Mouse (Mus musculus) ES-CJ7 (cell line): ENCODE results near the gene Cpsf6.

Experiments
- DNase-seq: peaks from one replicate; pipeline ENCODE4 v3.0.0; 2011; ENCODE audit warnings: low read depth, low spot score

Cpsf6 gene

DNA sequence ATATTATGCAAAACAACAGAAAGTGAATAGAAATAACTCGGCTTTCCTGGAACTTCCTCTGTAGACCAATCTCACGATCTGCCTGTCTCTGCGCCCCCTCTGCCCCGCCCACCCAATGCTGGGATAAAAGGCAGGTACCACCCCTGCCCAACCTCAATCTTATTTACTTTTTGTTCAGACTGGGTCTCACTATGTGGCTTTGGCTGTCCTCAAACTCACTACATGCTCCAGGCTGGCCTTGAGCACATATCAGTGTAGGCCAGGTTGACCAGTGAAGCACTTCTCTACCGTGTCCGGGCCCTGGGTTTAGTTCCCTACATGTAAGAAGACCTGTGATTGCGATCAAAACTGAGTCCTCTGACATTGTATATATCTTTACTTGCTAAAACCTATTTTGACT lies 40.6 kb downstream of the Cpsf6 start:
- no peak for DNase-seq

DNA sequence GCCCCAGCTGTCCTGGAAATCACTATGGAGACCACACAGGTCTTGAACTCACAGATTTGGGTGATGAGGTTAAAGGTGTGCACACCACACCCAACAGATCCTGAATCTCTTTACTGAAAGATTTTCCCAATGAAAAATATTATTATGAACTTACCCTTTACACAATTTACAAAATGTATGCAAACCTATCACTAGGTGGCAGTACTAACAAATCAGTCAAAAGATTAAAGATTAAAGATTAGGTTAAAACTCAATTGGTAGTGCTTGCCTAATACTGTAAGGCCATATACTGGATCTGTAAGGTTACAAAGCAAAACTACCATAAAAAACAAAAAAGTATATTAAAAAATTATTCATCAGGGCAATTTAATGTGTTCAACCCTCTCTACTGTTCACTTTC lies 41.9 kb downstream of the Cpsf6 start:
- DNase-seq = no peak

GRCm38 (mm10) chr10:117335649-117336048 lies 44.2 kb downstream of the Cpsf6 start:
- no peak for DNase-seq

DNA sequence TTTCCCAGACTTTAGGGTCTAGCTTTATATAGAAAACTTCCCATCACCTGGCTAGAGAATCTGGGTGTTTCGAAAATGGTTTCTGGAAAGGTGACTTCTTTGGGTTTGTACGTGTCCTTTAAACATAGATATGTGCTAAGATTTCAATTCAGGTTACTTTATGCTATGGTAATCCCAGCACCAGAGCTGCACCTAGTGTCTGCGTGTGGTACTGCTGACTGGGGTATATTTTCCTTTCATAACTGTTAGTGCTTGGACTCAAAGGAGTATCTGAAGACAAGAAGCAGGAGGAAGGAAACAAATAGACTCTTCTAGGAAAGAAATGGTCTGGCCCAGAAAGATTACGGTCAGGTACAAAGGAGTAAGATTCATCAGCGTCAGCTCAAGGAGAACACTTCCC lies 49.3 kb downstream of the Cpsf6 start:
- peak; percentile 28 for DNase-seq

- DNase-seq = no peak
Observed at GRCm38 (mm10) chr10:117323782-117324181, 56.0 kb downstream of the Cpsf6 start.

- DNase-seq = no peak
Observed at GRCm38 (mm10) chr10:117322630-117323029, 57.2 kb downstream of the Cpsf6 start.

- no peak for DNase-seq
Observed at GRCm38 (mm10) chr10:117320571-117320981, 59.2 kb downstream of the Cpsf6 start.

- DNase-seq = no peak
Observed at GRCm38 (mm10) chr10:117316391-117316790, 63.4 kb downstream of the Cpsf6 start.

DNA sequence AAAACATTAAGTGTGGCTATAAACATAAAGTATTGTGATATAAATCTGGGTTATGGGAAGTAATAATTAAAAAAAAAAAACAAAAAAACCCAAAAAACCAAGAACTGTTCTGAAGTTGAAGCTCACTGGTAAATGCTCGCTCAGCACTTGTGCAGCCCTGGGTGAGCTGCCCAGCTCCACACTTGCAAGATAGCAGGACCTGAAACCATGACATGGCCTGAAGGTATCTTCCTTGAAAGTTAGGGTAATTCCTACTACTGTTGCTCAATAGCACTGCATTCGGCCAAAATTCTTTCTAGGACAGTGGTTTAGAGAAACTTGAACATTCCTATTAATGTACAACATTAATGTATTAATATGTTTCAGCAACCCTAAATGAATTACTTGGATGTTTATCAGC lies 66.7 kb downstream of the Cpsf6 start:
- no peak for DNase-seq

- DNase-seq = no peak
Observed at GRCm38 (mm10) chr10:117312168-117312567, 67.6 kb downstream of the Cpsf6 start.

GRCm38 (mm10) chr10:117304371-117304770 lies 75.4 kb downstream of the Cpsf6 start:
- no peak for DNase-seq

DNA sequence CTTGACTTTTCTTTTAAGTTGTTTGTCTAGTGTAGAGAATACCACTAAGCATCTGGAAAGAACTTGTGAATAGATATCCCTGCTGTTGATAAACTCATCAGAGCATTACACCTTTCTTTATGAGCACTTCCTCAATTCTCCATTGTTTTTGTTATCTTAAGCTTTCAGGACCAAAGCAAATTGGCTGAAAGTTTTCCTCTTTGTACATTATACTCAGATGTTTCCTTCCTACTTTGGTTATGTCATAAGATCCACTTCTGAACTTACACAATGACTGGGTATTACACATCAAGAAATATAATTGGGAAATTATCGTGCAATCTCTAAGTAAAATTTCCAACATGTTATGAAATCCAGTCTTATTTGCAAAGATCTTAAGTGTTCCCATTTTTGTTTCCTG lies 78.1 kb downstream of the Cpsf6 start:
- DNase-seq = no peak

DNA sequence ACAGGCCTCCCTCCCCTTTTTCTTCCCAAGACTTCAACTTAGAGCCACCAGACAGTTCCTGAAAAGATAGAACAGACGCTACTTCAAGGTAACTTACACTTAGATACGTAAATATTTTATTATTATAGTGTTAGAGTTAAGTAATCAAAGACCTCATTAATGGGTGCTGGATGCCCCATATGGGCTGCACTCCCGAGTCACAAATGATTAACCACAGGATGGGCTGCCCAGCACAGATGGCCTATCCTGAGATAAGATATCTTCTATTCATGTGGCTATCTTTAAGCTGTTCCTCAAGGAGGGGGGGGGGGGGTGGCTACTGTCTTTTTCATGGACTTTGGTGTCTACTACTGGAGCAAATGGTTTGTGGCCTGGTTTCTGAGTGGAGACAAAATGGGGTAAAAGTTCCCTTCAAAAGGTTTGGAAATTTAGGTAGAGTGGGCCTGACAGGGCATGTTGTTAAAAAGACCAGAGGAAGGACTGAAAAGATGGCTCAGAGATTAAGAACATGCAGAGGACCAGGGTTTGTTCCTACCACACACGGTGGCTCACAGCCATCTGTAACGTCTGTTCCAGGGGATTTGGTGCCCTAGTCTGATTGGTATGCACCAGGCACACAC lies 79.8 kb downstream of the Cpsf6 start:
- DNase-seq = no peak

DNA sequence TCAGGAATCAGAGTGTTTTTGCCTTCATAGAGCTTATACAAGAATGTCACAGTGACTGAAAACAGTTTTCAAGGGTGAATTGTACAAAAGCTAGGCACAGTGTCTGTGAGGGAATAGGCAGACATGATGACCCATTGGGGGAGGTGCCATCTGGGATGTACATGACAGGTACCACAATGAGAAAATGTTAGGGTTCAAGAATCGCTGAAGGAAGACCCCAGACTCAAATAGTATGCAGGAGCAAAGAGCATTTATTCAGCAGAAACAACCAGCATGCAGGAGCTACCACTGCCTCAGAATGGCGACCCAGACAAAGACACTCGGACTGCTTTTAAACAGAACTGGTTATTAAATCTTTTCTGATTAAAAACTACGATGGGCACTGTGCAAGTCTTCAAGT lies 80.7 kb downstream of the Cpsf6 start:
- no peak for DNase-seq

- DNase-seq = no peak
Observed at GRCm38 (mm10) chr10:117298336-117298735, 81.5 kb downstream of the Cpsf6 start.
